Mouse (Mus musculus): Measurements from ENCODE around the gene Slc8a1. TPM values are rescaled to one million over a fixed set of nuclear protein-coding genes. Genes with fewer than 3 reads are reported as not detected.

The Slc8a1 gene
- total RNA-seq, 1 experiment, result 0.71 TPM

GRCm38 (mm10) chr17:81679616-81680015 is 58.6 kb downstream of the Slc8a1 start:
- Histone ChIP-seq H3K27ac (ENCODE audit: insufficient read depth, low read depth, low read length, poor library complexity, severe bottlenecking) (no peak overlapping the region), H3K4me1 (ENCODE audit: control insufficient read depth in 2 of 2, insufficient read depth in 2 of 2, low read length in 2 of 2, poor library complexity in 1 of 2) (no peaks in the 10 kb centered on the region), H3K9ac (ENCODE audit: insufficient read depth, low read depth, low read length, poor library complexity, severe bottlenecking) (no peak overlapping the region), H3K36me3 (ENCODE audit: control insufficient read depth, insufficient read depth, low read length, poor library complexity, severe bottlenecking) (no peaks in the 10 kb centered on the region), H3K9me3 (ENCODE audit: control insufficient read depth, insufficient read depth, low read depth, low read length) (no peaks in the 10 kb centered on the region), H3K4me3 (ENCODE audit: insufficient read depth in 1 of 2, low read depth in 1 of 2, low read length in 2 of 2, poor library complexity in 1 of 2, severe bottlenecking in 1 of 2) (no peak overlapping the region)
- DNase-seq (ENCODE audit: low read depth, low spot score), result no peak
- in situ Hi-C loops (cut with MboI; ENCODE audit: low sequenced_read_pairs in 2 of 2, unreplicated experiment in 2 of 2), result no loop called here
- TF ChIP-seq HCFC1 (IDR thresholded peaks at IDR 0.05; ENCODE audit: borderline replicate concordance, insufficient read depth, low read length) (no peak), ZC3H11A (IDR thresholded peaks at IDR 0.05; ENCODE audit: borderline replicate concordance, low read depth, low read length) (no peak), ZNF384 (IDR thresholded peaks at IDR 0.05; ENCODE audit: low read depth, low read length) (no peak), CHD2 (IDR thresholded peaks at IDR 0.05; ENCODE audit: low read depth, low read length) (no peak)

GRCm38 (mm10) chr17:81677450-81677849 is 60.7 kb downstream of the Slc8a1 start:
- Histone ChIP-seq H3K9ac (ENCODE audit: insufficient read depth, low read depth, low read length, poor library complexity, severe bottlenecking) (no peak overlapping the region), H3K27ac (ENCODE audit: insufficient read depth, low read depth, low read length, poor library complexity, severe bottlenecking) (no peak overlapping the region), H3K4me3 (ENCODE audit: insufficient read depth in 1 of 2, low read depth in 1 of 2, low read length in 2 of 2, poor library complexity in 1 of 2, severe bottlenecking in 1 of 2) (no peak overlapping the region), H3K36me3 (ENCODE audit: control insufficient read depth, insufficient read depth, low read length, poor library complexity, severe bottlenecking) (no peaks in the 10 kb centered on the region), H3K9me3 (ENCODE audit: control insufficient read depth, insufficient read depth, low read depth, low read length) (no peaks in the 10 kb centered on the region), H3K4me1 (ENCODE audit: control insufficient read depth in 2 of 2, insufficient read depth in 2 of 2, low read length in 2 of 2, poor library complexity in 1 of 2) (no peaks in the 10 kb centered on the region)
- in situ Hi-C loops (cut with MboI; ENCODE audit: low sequenced_read_pairs in 2 of 2, unreplicated experiment in 2 of 2), result no loop called here
- TF ChIP-seq MAFK (IDR thresholded peaks at IDR 0.05; ENCODE audit: insufficient read depth, low read depth, low read length) (no peak), HCFC1 (IDR thresholded peaks at IDR 0.05; ENCODE audit: borderline replicate concordance, insufficient read depth, low read length) (no peak), ZNF384 (IDR thresholded peaks at IDR 0.05; ENCODE audit: low read depth, low read length) (no peak), CHD2 (IDR thresholded peaks at IDR 0.05; ENCODE audit: low read depth, low read length) (no peak), ZC3H11A (IDR thresholded peaks at IDR 0.05; ENCODE audit: borderline replicate concordance, low read depth, low read length) (no peak)
- DNase-seq (ENCODE audit: low read depth, low spot score), result no peak

GRCm38 (mm10) chr17:81676203-81676602 is 62.0 kb downstream of the Slc8a1 start:
- H3K4me3 ChIP-seq (ENCODE audit: insufficient read depth in 1 of 2, low read depth in 1 of 2, low read length in 2 of 2, poor library complexity in 1 of 2, severe bottlenecking in 1 of 2), result no peak overlapping the region
- H3K9ac ChIP-seq (ENCODE audit: insufficient read depth, low read depth, low read length, poor library complexity, severe bottlenecking), result no peak overlapping the region
- no peaks in the 10 kb centered on the region for H3K4me1 ChIP-seq (ENCODE audit: control insufficient read depth in 2 of 2, insufficient read depth in 2 of 2, low read length in 2 of 2, poor library complexity in 1 of 2)
- no peak overlapping the region for H3K27ac ChIP-seq (ENCODE audit: insufficient read depth, low read depth, low read length, poor library complexity, severe bottlenecking)
- TF ChIP-seq ZC3H11A (IDR thresholded peaks at IDR 0.05; ENCODE audit: borderline replicate concordance, low read depth, low read length), result no peak
- TF ChIP-seq HCFC1 (IDR thresholded peaks at IDR 0.05; ENCODE audit: borderline replicate concordance, insufficient read depth, low read length), result no peak
- no peak for DNase-seq (ENCODE audit: low read depth, low spot score)
- in situ Hi-C loops (cut with MboI; ENCODE audit: low sequenced_read_pairs in 2 of 2, unreplicated experiment in 2 of 2), result no loop called here
- H3K9me3 ChIP-seq (ENCODE audit: control insufficient read depth, insufficient read depth, low read depth, low read length), result no peaks in the 10 kb centered on the region
- no peaks in the 10 kb centered on the region for H3K36me3 ChIP-seq (ENCODE audit: control insufficient read depth, insufficient read depth, low read length, poor library complexity, severe bottlenecking)

GRCm38 (mm10) chr17:81671245-81671644 is 66.9 kb downstream of the Slc8a1 start:
- Histone ChIP-seq H3K4me3 (ENCODE audit: insufficient read depth in 1 of 2, low read depth in 1 of 2, low read length in 2 of 2, poor library complexity in 1 of 2, severe bottlenecking in 1 of 2) (no peak overlapping the region), H3K36me3 (ENCODE audit: control insufficient read depth, insufficient read depth, low read length, poor library complexity, severe bottlenecking) (no peaks in the 10 kb centered on the region), H3K4me1 (ENCODE audit: control insufficient read depth in 2 of 2, insufficient read depth in 2 of 2, low read length in 2 of 2, poor library complexity in 1 of 2) (peaks cover 0 to 2% of the 10 kb centered on the region in 2 experiments; a peak in 1 of 4 replicates), H3K9me3 (ENCODE audit: control insufficient read depth, insufficient read depth, low read depth, low read length) (no peaks in the 10 kb centered on the region), H3K9ac (ENCODE audit: insufficient read depth, low read depth, low read length, poor library complexity, severe bottlenecking) (no peak overlapping the region), H3K27ac (ENCODE audit: insufficient read depth, low read depth, low read length, poor library complexity, severe bottlenecking) (no peak overlapping the region)
- no peak for DNase-seq (ENCODE audit: low read depth, low spot score)
- TF ChIP-seq MAFK (IDR thresholded peaks at IDR 0.05; ENCODE audit: insufficient read depth, low read depth, low read length), result no peak
- no peak for TF ChIP-seq HCFC1 (IDR thresholded peaks at IDR 0.05; ENCODE audit: borderline replicate concordance, insufficient read depth, low read length)
- no peak for TF ChIP-seq ZC3H11A (IDR thresholded peaks at IDR 0.05; ENCODE audit: borderline replicate concordance, low read depth, low read length)
- no peak for TF ChIP-seq CHD2 (IDR thresholded peaks at IDR 0.05; ENCODE audit: low read depth, low read length)
- TF ChIP-seq ZNF384 (IDR thresholded peaks at IDR 0.05; ENCODE audit: low read depth, low read length), result no peak
- in situ Hi-C loops (cut with MboI; ENCODE audit: low sequenced_read_pairs in 2 of 2, unreplicated experiment in 2 of 2), result no loop called here

Measured in ES-E14 (cell line).